ENCODE assay signal across 9 mouse cellular contexts in the genomic region with DNA sequence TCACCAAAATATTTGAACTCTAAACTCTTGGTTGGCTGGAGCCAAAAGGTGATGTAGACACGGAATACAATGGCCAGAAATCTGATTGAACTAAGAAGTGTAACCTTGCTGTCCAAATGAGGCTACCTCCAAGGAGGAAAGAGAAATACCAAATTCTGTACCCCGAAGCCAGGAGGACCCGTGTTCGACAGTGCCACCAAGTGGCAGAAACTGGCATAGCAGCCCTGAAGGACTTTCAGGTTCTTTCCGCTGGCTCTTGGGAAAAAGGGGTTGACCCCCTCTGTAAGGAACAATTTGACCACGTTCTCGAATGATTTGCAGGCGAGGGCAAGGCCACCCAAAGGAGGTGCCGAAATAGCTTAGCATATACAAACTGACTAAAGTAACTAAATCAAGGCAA. TPM values are rescaled to one million over a fixed set of nuclear protein-coding genes. Genes with fewer than 3 reads are reported as not detected.
DNase-seq lines count a peak whose midpoint lies in the region; ATAC-seq and TF ChIP-seq lines count a peak whose summit lies in the region.
"Had no signal": no experiment of that assay in that cellular context is flagged by ENCODE, and none has a peak within 500 bp of the region (broad histone marks: within the 10 kb centered on the region; RNA-seq: fewer than 3 reads in every experiment).

No protein-coding gene starts in this region.

- intact Hi-C loops in heart, postnatal 36 days (cut with DNase I), result loop anchor here (1.0 to 10.0 kb wide), 4 partner anchors 28 to 437 kb away; no protein-coding TSS in a partner anchor

- H3K4me1 ChIP-seq in forebrain, embryonic 14.5 days (ENCODE audit: control insufficient read depth, insufficient read depth, low read length), result no peaks in the 10 kb centered on the region
- no peaks in the 10 kb centered on the region for H3K4me1 ChIP-seq in forebrain, embryonic 12.5 days
- H3K4me1 ChIP-seq in lung, postnatal 0 days (ENCODE audit: insufficient read depth, low read depth, low read length), result no peaks in the 10 kb centered on the region
- H3K4me1 ChIP-seq: limb, embryonic 12.5 days had no signal

- no peak overlapping the region for H3K4me3 ChIP-seq in forebrain, embryonic 14.5 days (ENCODE audit: low read depth, low read length)
- H3K4me3 ChIP-seq in forebrain, embryonic 12.5 days (replicated peaks), result no peak overlapping the region
- H3K4me3 ChIP-seq in lung, postnatal 0 days (ENCODE audit: low read depth, low read length), result no peak overlapping the region
- H3K4me3 ChIP-seq: limb, embryonic 12.5 days had no signal

- peak; percentile 36 for DNase-seq in forebrain, embryonic 14.5 days (ENCODE audit: low spot score)
- DNase-seq in spleen, adult 12 weeks (ENCODE audit: low spot score), result peak; percentile 49
- DNase-seq in spleen, postnatal 36 days (ENCODE audit: low spot score in 2 of 2), result no peak
- DNase-seq in cerebellum, postnatal 36 days, result peak; percentile 21 to 36
- peak; percentile 82 to 86 for DNase-seq in heart, postnatal 36 days
- DNase-seq in lung, postnatal 0 days (ENCODE audit: low spot score), result peak; percentile 40
- peak; percentile 21 to 71 for DNase-seq in spleen, adult 18-20 months

- no peaks in the 10 kb centered on the region for H3K9me3 ChIP-seq in forebrain, embryonic 14.5 days (replicated peaks; ENCODE audit: control insufficient read depth, low read length)
- H3K9me3 ChIP-seq in forebrain, embryonic 12.5 days, result no peaks in the 10 kb centered on the region
- no peaks in the 10 kb centered on the region for H3K9me3 ChIP-seq in lung, postnatal 0 days (ENCODE audit: low read length)
- H3K9me3 ChIP-seq: limb, embryonic 12.5 days had no signal

- no peaks in the 10 kb centered on the region for H3K36me3 ChIP-seq in forebrain, embryonic 14.5 days (ENCODE audit: control insufficient read depth, insufficient read depth, low read length)
- H3K36me3 ChIP-seq in forebrain, embryonic 12.5 days (replicated peaks), result no peaks in the 10 kb centered on the region
- H3K36me3 ChIP-seq in lung, postnatal 0 days (ENCODE audit: insufficient read depth, low read length), result no peaks in the 10 kb centered on the region
- H3K36me3 ChIP-seq: limb, embryonic 12.5 days had no signal

- H3K4me2 ChIP-seq in forebrain, embryonic 14.5 days (ENCODE audit: low read length), result no peak overlapping the region
- no peak overlapping the region for H3K4me2 ChIP-seq in forebrain, embryonic 12.5 days
- H3K4me2 ChIP-seq in lung, postnatal 0 days (replicated peaks; ENCODE audit: low read depth, low read length), result no peak overlapping the region
- H3K4me2 ChIP-seq: limb, embryonic 12.5 days had no signal

- TF ChIP-seq CTCF in lung, postnatal 0 days (IDR thresholded peaks at IDR 0.05), result peak; percentile 88

- H3K9ac ChIP-seq in forebrain, embryonic 14.5 days (ENCODE audit: low read length), result no peak overlapping the region
- H3K9ac ChIP-seq in forebrain, embryonic 12.5 days, result no peak overlapping the region
- H3K9ac ChIP-seq in lung, postnatal 0 days (replicated peaks; ENCODE audit: low read depth), result no peak overlapping the region
- H3K9ac ChIP-seq: limb, embryonic 12.5 days had no signal

- no peak overlapping the region for H3K27ac ChIP-seq in forebrain, embryonic 14.5 days (ENCODE audit: low read depth, low read length)
- H3K27ac ChIP-seq in forebrain, embryonic 12.5 days, result no peak overlapping the region
- no peak overlapping the region for H3K27ac ChIP-seq in lung, postnatal 0 days (ENCODE audit: low read length)
- H3K27ac ChIP-seq: limb, embryonic 12.5 days had no signal

- TF ChIP-seq EP300 in lung, postnatal 0 days (IDR thresholded peaks at IDR 0.05), result no peak

- WGBS in forebrain, embryonic 14.5 days, result 43% methylated on average over 9 of the region's 9 CpGs
- 40% methylated on average over 9 of the region's 9 CpGs for WGBS in forebrain, embryonic 12.5 days
- 25% methylated on average over 9 of the region's 9 CpGs for WGBS in lung, postnatal 0 days

- no peaks in the 10 kb centered on the region for H3K27me3 ChIP-seq in forebrain, embryonic 14.5 days (replicated peaks; ENCODE audit: control insufficient read depth, insufficient read depth, low read length)
- no peaks in the 10 kb centered on the region for H3K27me3 ChIP-seq in forebrain, embryonic 12.5 days
- H3K27me3 ChIP-seq in lung, postnatal 0 days (replicated peaks; ENCODE audit: insufficient read depth, low read length), result no peaks in the 10 kb centered on the region
- H3K27me3 ChIP-seq: limb, embryonic 12.5 days had no signal

- no peak for ATAC-seq in forebrain, embryonic 14.5 days
- no peak for ATAC-seq in forebrain, embryonic 12.5 days (ENCODE audit: low FRiP score)
- no peak for ATAC-seq in lung, postnatal 0 days

RNA-seq across cellular contexts. Expression of gene Ccn2, which starts 26.3 kb away (rescaled TPM):
- polyA plus RNA-seq in forebrain, embryonic 14.5 days (2014; fragmentation: Nextera tagmentation; extraction: Ambion mirVana), result 1.8 and 2.4 TPM in 2 replicates
- 5.0 and 7.7 TPM in 2 replicates for polyA plus RNA-seq in forebrain, embryonic 12.5 days (2016; fragmentation: Nextera tagmentation; extraction: Ambion mirVana)
- 100 to 1,000 TPM in 1 of 2 experiments, 10 to 100 TPM in 1; 82.5 to 111 TPM for total RNA-seq in heart, postnatal 36 days (2021)
- 54.8 and 71.1 TPM in 2 replicates for polyA plus RNA-seq in lung, postnatal 0 days (2015; fragmentation: Nextera tagmentation; extraction: Ambion mirVana)

Comparison
In these comparisons a context has a peak if more than half of its experiments do, and no peak if none do; other contexts are left out.
1. DNase-seq: peak in forebrain, embryonic 14.5 days (single experiment), spleen, adult 12 weeks (single experiment), cerebellum, postnatal 36 days (2 of 2), heart, postnatal 36 days (2 of 2), lung, postnatal 0 days (single experiment) and spleen, adult 18-20 months (2 of 2); none in spleen, postnatal 36 days (0 of 2).